Mouse (Mus musculus) WW6 (cell line): Measurements from ENCODE around the gene Zfp988.
"Not testable (repeated sequence)": the region's sequence is repeated elsewhere in the genome, so short reads cannot be mapped to it uniquely, and the experiment has no call there.

ENCODE experiments used
- DNase-seq: peaks from one replicate; pipeline ENCODE4 v3.0.0-alpha.2; 2013; ENCODE audit warnings: low read depth, low spot score

The Zfp988 gene

GRCm38 (mm10) chr4:147343042-147343908, 37.8 kb downstream of the Zfp988 start:
- DNase-seq: not testable (repeated sequence)

- not testable (repeated sequence) for DNase-seq
Measured at GRCm38 (mm10) chr4:147345061-147345554, 39.6 kb downstream of the Zfp988 start.

- DNase-seq: not testable (repeated sequence)
Measured at GRCm38 (mm10) chr4:147346361-147347035, 41.0 kb downstream of the Zfp988 start.

- not testable (repeated sequence) for DNase-seq
Measured at GRCm38 (mm10) chr4:147347300-147347699, 41.8 kb downstream of the Zfp988 start.

- DNase-seq: not testable (repeated sequence)
Measured at GRCm38 (mm10) chr4:147347880-147348279, 42.4 kb downstream of the Zfp988 start.

GRCm38 (mm10) chr4:147348401-147348800, 42.9 kb downstream of the Zfp988 start:
- not testable (repeated sequence) for DNase-seq

GRCm38 (mm10) chr4:147348906-147349686, 43.6 kb downstream of the Zfp988 start:
- DNase-seq: not testable (repeated sequence)

- not testable (repeated sequence) for DNase-seq
Measured at GRCm38 (mm10) chr4:147349687-147350415, 44.4 kb downstream of the Zfp988 start.

GRCm38 (mm10) chr4:147350541-147350940, 45.1 kb downstream of the Zfp988 start:
- not testable (repeated sequence) for DNase-seq

GRCm38 (mm10) chr4:147351376-147351980, 46.0 kb downstream of the Zfp988 start:
- not testable (repeated sequence) for DNase-seq

GRCm38 (mm10) chr4:147353626-147354025, 48.2 kb downstream of the Zfp988 start:
- DNase-seq: not testable (repeated sequence)

- not testable (repeated sequence) for DNase-seq
Measured at GRCm38 (mm10) chr4:147356042-147356441, 50.6 kb downstream of the Zfp988 start.

- not testable (repeated sequence) for DNase-seq
Measured at GRCm38 (mm10) chr4:147357195-147357594, 51.7 kb downstream of the Zfp988 start.

GRCm38 (mm10) chr4:147361003-147361402, 55.5 kb downstream of the Zfp988 start, which contains the start of gene Zfp978:
TSS of gene Zfp978 (plus strand) at chr4:147361303.
- not testable (repeated sequence) for DNase-seq

- not testable (repeated sequence) for DNase-seq
Measured at GRCm38 (mm10) chr4:147361872-147362271, 56.4 kb downstream of the Zfp988 start.

GRCm38 (mm10) chr4:147369564-147369963, 64.1 kb downstream of the Zfp988 start:
- DNase-seq: not testable (repeated sequence)

- not testable (repeated sequence) for DNase-seq
Measured at GRCm38 (mm10) chr4:147383199-147383598, 77.7 kb downstream of the Zfp988 start.
